Mouse (Mus musculus) limb, embryonic 11.5 days (tissue): ENCODE measurements around the gene Cavin2. TPM values are rescaled to one million over a fixed set of nuclear protein-coding genes. Genes with fewer than 3 reads are reported as not detected.

ENCODE experiments used
- ATAC-seq: fragments of 200-750 bp; cut with Nextera tagmentation; 2 replicates; pipeline ENCODE4 v1.8.0; 2017; ENCODE audit warnings: low read depth; ENCODE audit not compliant: insufficient number of reproducible peaks, low FRiP score, low TSS enrichment
- DNase-seq: peaks from one replicate; pipeline ENCODE4 v3.0.0-alpha.2; 2015; ENCODE audit warnings: low spot score
- H3K27ac ChIP-seq: fragments of 300-500 bp; sonication (generic); replicated peaks from 2 replicates; pipeline ENCODE4 v1.5.1; 2014; ENCODE audit warnings: low read depth, mild to moderate bottlenecking, low read length
- H3K27me3 ChIP-seq: fragments of 300-500 bp; sonication (generic); 2 replicates; pipeline ENCODE4 v1.6.1; 2014; ENCODE audit warnings: mild to moderate bottlenecking, low read length, mixed read lengths; ENCODE audit not compliant: control insufficient read depth, insufficient read depth
- H3K36me3 ChIP-seq: fragments of 300-500 bp; sonication (generic); 2 replicates; pipeline ENCODE4 v1.6.1; 2014; ENCODE audit warnings: mild to moderate bottlenecking, low read length, moderate library complexity, mixed read lengths; ENCODE audit not compliant: control insufficient read depth, insufficient read depth
- H3K4me1 ChIP-seq: fragments of 300-500 bp; sonication (generic); 2 replicates; pipeline ENCODE4 v1.6.1; 2014; ENCODE audit warnings: low read length, mixed read lengths; ENCODE audit not compliant: control insufficient read depth, insufficient read depth
- H3K4me2 ChIP-seq: fragments of 300-500 bp; sonication (generic); 2 replicates; pipeline ENCODE4 v1.6.1; 2014; ENCODE audit warnings: low read depth, mild to moderate bottlenecking, moderate library complexity; ENCODE audit not compliant: severe bottlenecking
- H3K4me3 ChIP-seq: fragments of 300-500 bp; sonication (generic); 2 replicates; pipeline ENCODE4 v1.5.1; 2014; ENCODE audit warnings: low read depth, low read length
- H3K9ac ChIP-seq: fragments of 300-500 bp; sonication (generic); 2 replicates; pipeline ENCODE4 v1.6.1; 2014; ENCODE audit warnings: mild to moderate bottlenecking, low read length
- H3K9me3 ChIP-seq: fragments of 300-500 bp; sonication (generic); 2 replicates; pipeline ENCODE4 v1.6.1; 2016; ENCODE audit warnings: low read length; ENCODE audit not compliant: control insufficient read depth
- WGBS: fragments of 180-500 bp; shearing (Covaris S2); extraction: QIAGEN DNeasy Blood & Tissue Kit; methylation state at CpG from one replicate; pipeline ENCODE4 v1.1.7; 2014; 5-methylcytosine and 5-hydroxymethylcytosine counted together
- polyA plus RNA-seq: library from polyadenylated mRNA; unstranded; fragments of >200 nt; fragmentation: Nextera tagmentation; extraction: Ambion mirVana; gene quantifications from 2 replicates; pipeline ENCODE4 v1.2.1, GENCODE M21; 2014

Cavin2 gene
- polyA plus RNA-seq, result 3.2 and 5.0 TPM in 2 replicates

- Histone ChIP-seq H3K27me3 (no peaks in the 10 kb centered on the region), H3K4me1 (peaks cover 4% of the 10 kb centered on the region; the same call in 1 of the 2 replicates), H3K4me2 (no peak within 1 kb of the TSS; the same call in 1 of the 2 replicates), H3K9ac (no peak within 1 kb of the TSS), H3K36me3 (no peaks in the 10 kb centered on the region), H3K4me3 (no peak within 1 kb of the TSS), H3K27ac (peak within 1 kb of the TSS; percentile 42; the same call in 1 of the 2 replicates), H3K9me3 (no peaks in the 10 kb centered on the region)
- 55% methylated on average over 17 of the region's 17 CpGs for WGBS
- DNase-seq (no peak), ATAC-seq (peak; percentile 68)
Observed at GRCm38 (mm10) chr1:51288755-51289619, at the start of gene Cavin2. Gene Cavin2 (plus strand): TSS chr1:51289126.

- Histone ChIP-seq H3K27me3 (no peaks in the 10 kb centered on the region), H3K4me2 (no peak overlapping the region), H3K4me1 (no peaks in the 10 kb centered on the region), H3K36me3 (no peaks in the 10 kb centered on the region), H3K4me3 (no peak overlapping the region), H3K27ac (no peak overlapping the region), H3K9me3 (no peaks in the 10 kb centered on the region), H3K9ac (no peak overlapping the region)
- no peak for DNase-seq
- no peak for ATAC-seq
- WGBS, result 80% methylated on average over 3 of the region's 3 CpGs
Observed at GRCm38 (mm10) chr1:51241311-51241986, 47.5 kb upstream of the Cavin2 start.

- H3K27me3 ChIP-seq, result no peaks in the 10 kb centered on the region
- DNase-seq (no peak), ATAC-seq (no peak)
- no peaks in the 10 kb centered on the region for H3K36me3 ChIP-seq
- H3K27ac ChIP-seq, result no peak overlapping the region
- no peaks in the 10 kb centered on the region for H3K9me3 ChIP-seq
- no peaks in the 10 kb centered on the region for H3K4me1 ChIP-seq
- H3K9ac ChIP-seq, result no peak overlapping the region
- H3K4me3 ChIP-seq, result no peak overlapping the region
- WGBS, result 82% methylated on average over 3 of the region's 3 CpGs
- no peak overlapping the region for H3K4me2 ChIP-seq
Observed at GRCm38 (mm10) chr1:51243294-51243693, 45.6 kb upstream of the Cavin2 start.

GRCm38 (mm10) chr1:51243869-51244268 is 45.1 kb upstream of the Cavin2 start:
- Histone ChIP-seq H3K36me3 (no peaks in the 10 kb centered on the region), H3K4me1 (no peaks in the 10 kb centered on the region), H3K9ac (no peak overlapping the region), H3K27me3 (no peaks in the 10 kb centered on the region), H3K27ac (no peak overlapping the region), H3K9me3 (no peaks in the 10 kb centered on the region), H3K4me2 (no peak overlapping the region), H3K4me3 (no peak overlapping the region)
- 95% methylated on average over 3 of the region's 3 CpGs for WGBS
- DNase-seq (no peak), ATAC-seq (no peak)

- Histone ChIP-seq H3K9me3 (no peaks in the 10 kb centered on the region), H3K4me2 (no peak overlapping the region), H3K36me3 (no peaks in the 10 kb centered on the region), H3K4me3 (no peak overlapping the region), H3K9ac (no peak overlapping the region), H3K27me3 (no peaks in the 10 kb centered on the region), H3K27ac (no peak overlapping the region), H3K4me1 (no peaks in the 10 kb centered on the region)
- DNase-seq (no peak), ATAC-seq (no peak)
- WGBS, result 87% methylated on average over 3 of the region's 3 CpGs
Observed at GRCm38 (mm10) chr1:51245381-51245780, 43.5 kb upstream of the Cavin2 start.

- no peak overlapping the region for H3K4me3 ChIP-seq
- H3K4me2 ChIP-seq, result no peak overlapping the region
- H3K27me3 ChIP-seq, result no peaks in the 10 kb centered on the region
- H3K9me3 ChIP-seq, result no peaks in the 10 kb centered on the region
- WGBS, result 90% methylated on average over 5 of the region's 5 CpGs
- DNase-seq (no peak), ATAC-seq (no peak)
- no peaks in the 10 kb centered on the region for H3K4me1 ChIP-seq
- H3K27ac ChIP-seq, result no peak overlapping the region
- H3K9ac ChIP-seq, result no peak overlapping the region
- H3K36me3 ChIP-seq, result no peaks in the 10 kb centered on the region
Observed at GRCm38 (mm10) chr1:51250302-51250701, 38.6 kb upstream of the Cavin2 start.

- Histone ChIP-seq H3K36me3 (no peaks in the 10 kb centered on the region), H3K4me2 (no peak overlapping the region), H3K4me3 (no peak overlapping the region), H3K27me3 (no peaks in the 10 kb centered on the region), H3K4me1 (no peaks in the 10 kb centered on the region), H3K9ac (no peak overlapping the region), H3K9me3 (no peaks in the 10 kb centered on the region), H3K27ac (no peak overlapping the region)
- ATAC-seq (no peak), DNase-seq (no peak)
- WGBS, result 55% methylated on average over 5 of the region's 5 CpGs
Observed at GRCm38 (mm10) chr1:51265118-51265800, 23.7 kb upstream of the Cavin2 start.

- H3K36me3 ChIP-seq, result no peaks in the 10 kb centered on the region
- no peak overlapping the region for H3K9ac ChIP-seq
- H3K27ac ChIP-seq, result no peak overlapping the region
- H3K4me2 ChIP-seq, result no peak overlapping the region
- no peaks in the 10 kb centered on the region for H3K4me1 ChIP-seq
- H3K27me3 ChIP-seq, result no peaks in the 10 kb centered on the region
- ATAC-seq (no peak), DNase-seq (no peak)
- H3K4me3 ChIP-seq, result no peak overlapping the region
- 80% methylated on average over 2 of the region's 2 CpGs for WGBS
- H3K9me3 ChIP-seq, result no peaks in the 10 kb centered on the region
Observed at GRCm38 (mm10) chr1:51265926-51266325, 23.0 kb upstream of the Cavin2 start.
